9 mouse cellular contexts compared by ENCODE assay signal in the genomic region with DNA sequence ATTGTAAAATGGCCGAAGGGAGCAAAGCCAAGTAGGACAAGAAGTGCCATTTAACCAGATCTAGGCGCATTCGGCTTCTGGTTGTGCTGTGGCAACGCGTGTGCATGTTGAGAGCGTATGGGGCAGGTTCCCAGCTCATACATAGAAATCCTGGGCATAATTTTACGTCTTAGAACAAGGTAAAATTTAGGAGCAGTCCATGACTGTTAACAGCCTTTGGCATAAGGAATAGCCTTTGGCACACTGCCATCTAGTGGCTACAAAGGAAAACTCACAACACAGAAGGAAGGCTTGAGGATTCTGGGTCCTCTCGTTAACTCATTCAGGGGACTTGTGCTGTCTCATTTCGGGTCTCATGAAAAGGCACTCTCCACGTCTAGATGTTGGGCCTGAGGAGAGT. TPM values are rescaled to one million over a fixed set of nuclear protein-coding genes. Genes with fewer than 3 reads are reported as not detected.
DNase-seq lines count a peak whose midpoint lies in the region; ATAC-seq and TF ChIP-seq lines count a peak whose summit lies in the region.
"Had no signal": no experiment of that assay in that cellular context is flagged by ENCODE, and none has a peak within 500 bp of the region (broad histone marks: within the 10 kb centered on the region; RNA-seq: fewer than 3 reads in every experiment).

No protein-coding gene starts in this region.

- H3K4me2 ChIP-seq in hindbrain, postnatal 0 days (ENCODE audit: low read depth, low read length) = no peak overlapping the region
- H3K4me2 ChIP-seq: neural tube, embryonic 12.5 days had no signal

- peaks cover 36% of the 10 kb centered on the region for H3K27me3 ChIP-seq in forebrain, embryonic 10.5 days (ENCODE audit: poor library complexity, severe bottlenecking)
- H3K27me3 ChIP-seq in hindbrain, postnatal 0 days (ENCODE audit: insufficient read depth, low read length) = peaks cover 12% of the 10 kb centered on the region

- no peaks in the 10 kb centered on the region for H3K9me3 ChIP-seq in forebrain, embryonic 10.5 days
- H3K9me3 ChIP-seq in hindbrain, postnatal 0 days (ENCODE audit: low read length) = no peaks in the 10 kb centered on the region
- H3K9me3 ChIP-seq: neural tube, embryonic 12.5 days had no signal

- DNase-seq in thymus, postnatal 0 days (ENCODE audit: low spot score) = peak; percentile 41
- no peak for DNase-seq in thymus, postnatal 36 days
- DNase-seq in brain, adult 2 months (ENCODE audit: low read depth, low spot score) = peak; percentile 87
- DNase-seq in forebrain, embryonic 10.5 days (ENCODE audit: extremely low spot score, low spot score) = peak; percentile 52
- DNase-seq in hindbrain, postnatal 0 days (ENCODE audit: low spot score) = peak; percentile 91
- peak; percentile 30 to 65 for DNase-seq in left cerebral cortex, adult 9 months (ENCODE audit: low spot score in 2 of 2)
- DNase-seq in naive thymus-derived CD4-positive, alpha-beta T cell, adult 2 months (ENCODE audit: low read depth) = peak; percentile 54
- DNase-seq in spleen, adult 12 weeks (ENCODE audit: low spot score) = no peak

- 23% methylated on average over 10 of the region's 10 CpGs for WGBS in forebrain, embryonic 10.5 days
- WGBS in hindbrain, postnatal 0 days = 14% methylated on average over 10 of the region's 10 CpGs

- 0 out of 2 replicates have a peak, but pooled peaks cover 3% of the 10 kb centered on the region for H3K4me1 ChIP-seq in forebrain, embryonic 10.5 days
- no peaks in the 10 kb centered on the region for H3K4me1 ChIP-seq in hindbrain, postnatal 0 days (ENCODE audit: insufficient read depth, low read length)
- H3K4me1 ChIP-seq: neural tube, embryonic 12.5 days had no signal

- H3K4me3 ChIP-seq in forebrain, embryonic 10.5 days = no peak overlapping the region
- no peak overlapping the region for H3K4me3 ChIP-seq in hindbrain, postnatal 0 days (ENCODE audit: low read length)
- H3K4me3 ChIP-seq: neural tube, embryonic 12.5 days had no signal

- H3K36me3 ChIP-seq in forebrain, embryonic 10.5 days (replicated peaks) = no peaks in the 10 kb centered on the region
- no peaks in the 10 kb centered on the region for H3K36me3 ChIP-seq in hindbrain, postnatal 0 days (ENCODE audit: insufficient read depth, low read length)
- H3K36me3 ChIP-seq: neural tube, embryonic 12.5 days had no signal

- no peak overlapping the region for H3K27ac ChIP-seq in forebrain, embryonic 10.5 days
- no peak overlapping the region for H3K27ac ChIP-seq in hindbrain, postnatal 0 days
- H3K27ac ChIP-seq: neural tube, embryonic 12.5 days had no signal

- TF ChIP-seq CTCF in hindbrain, postnatal 0 days (IDR thresholded peaks at IDR 0.05; ENCODE audit: low read depth) = peak; percentile 92

- 0 out of 2 replicates have a peak overlapping the region, but pooled peaks have one; percentile 13 for H3K9ac ChIP-seq in hindbrain, postnatal 0 days (replicated peaks; ENCODE audit: low read length)
- H3K9ac ChIP-seq: neural tube, embryonic 12.5 days had no signal

- ATAC-seq in hindbrain, postnatal 0 days = peak; percentile 83

RNA-seq across cellular contexts. Expression of a gene that starts 17.6 kb away (rescaled TPM):
- 0.09 TPM in 1 of 2 replicates, not detected in the other for polyA plus RNA-seq in thymus, postnatal 0 days (2015; fragmentation: Nextera tagmentation; extraction: Ambion mirVana)
- polyA plus RNA-seq in forebrain, embryonic 10.5 days (2016; fragmentation: Nextera tagmentation; extraction: Ambion mirVana) = not detected in 2 replicates
- not detected in 2 replicates for total RNA-seq in hindbrain, postnatal 0 days (2014; rRNA removed)
- not detected in 2 replicates for polyA plus RNA-seq in hindbrain, postnatal 0 days (2015; fragmentation: Nextera tagmentation; extraction: Ambion mirVana)
- polyA plus RNA-seq: neural tube, embryonic 12.5 days had no signal

Comparison
In these comparisons a context has a peak if more than half of its experiments do, and no peak if none do; other contexts are left out.
1. DNase-seq: peak in thymus, postnatal 0 days (single experiment), brain, adult 2 months (single experiment), forebrain, embryonic 10.5 days (single experiment), hindbrain, postnatal 0 days (single experiment), left cerebral cortex, adult 9 months (2 of 2) and naive thymus-derived CD4-positive, alpha-beta T cell, adult 2 months (single experiment); none in thymus, postnatal 36 days (0 of 2) and spleen, adult 12 weeks (single experiment).